Mouse (Mus musculus) layer of hippocampus, adult 9-10 months (tissue): ENCODE data around the gene Trmt61a.

Experiments
- DNase-seq: peaks from one replicate; pipeline ENCODE4 v3.0.0; 2022; ENCODE audit warnings: low spot score

Trmt61a gene

GRCm38 (mm10) chr12:111732921-111733320 lies 55.0 kb downstream of the Trmt61a start:
- DNase-seq: no peak
